Mouse (Mus musculus) thymus, postnatal 10 days (tissue): ENCODE measurements around the gene Trim29.

Experiments used
- DNase-seq, 2 experiments: peaks; one replicate each; pipeline ENCODE4 v3.0.0; 2021; ENCODE audit warnings: low spot score in 2 of 2

Gene Trim29

DNA sequence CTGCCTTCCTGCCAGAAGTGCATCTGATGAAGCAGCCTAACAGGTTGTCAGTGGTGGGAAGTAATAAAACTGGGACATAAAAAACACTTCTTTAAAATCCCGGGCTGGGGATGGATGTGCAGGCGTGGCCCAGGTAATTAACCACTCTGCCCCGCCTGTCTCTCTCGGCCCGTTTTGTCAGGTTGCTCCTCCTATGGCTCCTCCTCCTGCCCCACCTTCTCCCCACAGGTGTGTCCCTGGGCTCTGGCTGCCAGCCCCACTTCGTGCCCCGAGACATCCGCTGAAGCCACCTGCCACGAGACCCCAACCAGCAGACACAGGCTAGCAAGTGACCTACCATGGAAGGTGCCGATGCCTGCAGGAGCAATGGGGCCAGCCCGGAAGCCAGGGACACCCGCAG lies at the start of gene Trim29:
Gene Trim29 (plus strand): TSS at position 311 of the 400 bp plus-strand sequence.
- DNase-seq: no peak

- DNase-seq: no peak
Observed at GRCm38 (mm10) chr9:43261124-43261907, 49.3 kb upstream of the Trim29 start.

- no peak for DNase-seq
Observed at GRCm38 (mm10) chr9:43261941-43262340, 48.7 kb upstream of the Trim29 start.

DNA sequence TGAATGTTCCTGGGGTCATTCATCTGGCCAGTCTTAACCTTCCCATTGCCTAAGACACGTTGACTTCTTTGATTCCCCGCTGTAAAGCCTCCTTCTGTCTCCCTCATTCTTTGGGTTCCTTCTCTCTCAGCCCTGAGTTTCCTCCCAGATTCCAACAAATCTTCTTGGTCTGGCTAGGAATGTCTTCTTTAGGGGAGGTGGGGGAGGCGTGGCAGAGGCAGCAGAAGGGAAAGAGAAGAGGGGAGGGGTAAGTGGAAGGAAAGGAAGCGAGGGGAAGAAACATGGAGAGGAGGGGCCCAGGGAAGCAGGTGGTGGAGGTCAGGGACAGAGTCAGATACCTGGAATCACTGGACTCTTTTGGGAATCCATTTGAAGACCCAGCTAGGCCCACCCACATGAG lies 48.3 kb upstream of the Trim29 start:
- no peak for DNase-seq

DNA sequence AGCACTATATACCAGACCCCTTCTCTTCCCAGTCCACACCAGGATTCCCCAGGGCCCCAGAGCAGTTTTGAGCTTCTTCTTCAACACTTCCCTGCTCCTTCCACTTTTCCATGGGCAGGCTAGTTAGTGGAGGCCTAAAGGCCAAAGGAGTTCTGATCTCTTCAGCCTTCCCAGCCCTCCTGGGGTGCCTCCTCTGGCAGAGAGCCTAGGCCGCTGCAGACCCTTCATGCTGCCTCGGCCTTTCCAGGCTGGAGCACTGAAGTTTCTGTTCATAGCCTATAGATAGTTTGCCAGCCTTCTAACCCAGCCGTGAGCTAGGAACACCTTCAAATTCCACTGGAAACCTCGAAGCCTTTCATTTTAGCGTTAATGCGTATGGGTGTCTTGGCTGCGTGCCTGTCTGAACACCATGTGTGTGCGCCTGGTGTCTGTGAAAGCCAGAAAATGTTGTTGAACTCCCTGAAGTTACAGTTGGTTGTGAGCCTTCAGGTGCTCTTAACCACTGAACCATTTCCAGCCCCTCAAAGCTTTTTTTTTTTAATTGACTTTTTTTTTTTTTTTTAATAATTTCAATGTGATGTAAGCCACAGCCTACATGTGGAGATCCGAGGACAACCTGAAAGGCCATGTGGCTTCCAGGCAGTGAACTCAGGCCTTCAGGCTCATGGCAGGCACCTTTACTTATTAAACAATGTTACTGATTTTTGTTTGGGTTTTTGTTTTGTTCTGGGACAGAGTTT lies 47.7 kb upstream of the Trim29 start:
- DNase-seq: no peak

- DNase-seq: no peak
Observed at GRCm38 (mm10) chr9:43263946-43264451, 46.6 kb upstream of the Trim29 start.

GRCm38 (mm10) chr9:43265194-43265593 lies 45.5 kb upstream of the Trim29 start:
- DNase-seq: no peak

- peak; percentile 13 to 59 for DNase-seq
Observed at GRCm38 (mm10) chr9:43267357-43267756, 43.3 kb upstream of the Trim29 start.

GRCm38 (mm10) chr9:43269166-43269565 lies 41.5 kb upstream of the Trim29 start:
- DNase-seq: no peak

DNA sequence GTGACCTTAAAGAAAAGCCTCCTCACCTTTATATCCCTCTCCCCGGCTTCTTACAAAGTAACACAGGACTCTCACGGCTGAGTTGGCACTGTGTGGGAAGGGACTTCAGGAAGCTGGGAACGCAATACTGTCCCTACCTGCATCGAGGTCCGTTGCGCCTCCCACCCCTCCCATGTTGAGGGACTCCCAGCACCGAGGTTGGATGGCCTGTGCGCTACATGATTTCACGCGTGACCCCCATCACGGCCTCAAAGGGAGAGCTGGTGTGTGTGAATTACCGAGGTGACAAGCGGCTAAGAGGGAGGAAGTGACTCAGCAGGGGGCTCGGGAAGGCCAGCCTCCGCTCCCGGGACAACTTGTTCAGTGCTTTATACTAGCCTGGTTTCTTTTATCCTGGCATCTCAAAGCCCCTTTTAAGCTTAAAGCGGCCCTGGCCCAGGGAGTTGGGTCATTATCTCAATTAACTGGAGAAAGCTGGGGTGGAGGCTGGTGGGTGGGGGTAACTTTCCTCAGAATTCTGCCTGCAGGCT lies 39.9 kb upstream of the Trim29 start:
- no peak for DNase-seq

DNA sequence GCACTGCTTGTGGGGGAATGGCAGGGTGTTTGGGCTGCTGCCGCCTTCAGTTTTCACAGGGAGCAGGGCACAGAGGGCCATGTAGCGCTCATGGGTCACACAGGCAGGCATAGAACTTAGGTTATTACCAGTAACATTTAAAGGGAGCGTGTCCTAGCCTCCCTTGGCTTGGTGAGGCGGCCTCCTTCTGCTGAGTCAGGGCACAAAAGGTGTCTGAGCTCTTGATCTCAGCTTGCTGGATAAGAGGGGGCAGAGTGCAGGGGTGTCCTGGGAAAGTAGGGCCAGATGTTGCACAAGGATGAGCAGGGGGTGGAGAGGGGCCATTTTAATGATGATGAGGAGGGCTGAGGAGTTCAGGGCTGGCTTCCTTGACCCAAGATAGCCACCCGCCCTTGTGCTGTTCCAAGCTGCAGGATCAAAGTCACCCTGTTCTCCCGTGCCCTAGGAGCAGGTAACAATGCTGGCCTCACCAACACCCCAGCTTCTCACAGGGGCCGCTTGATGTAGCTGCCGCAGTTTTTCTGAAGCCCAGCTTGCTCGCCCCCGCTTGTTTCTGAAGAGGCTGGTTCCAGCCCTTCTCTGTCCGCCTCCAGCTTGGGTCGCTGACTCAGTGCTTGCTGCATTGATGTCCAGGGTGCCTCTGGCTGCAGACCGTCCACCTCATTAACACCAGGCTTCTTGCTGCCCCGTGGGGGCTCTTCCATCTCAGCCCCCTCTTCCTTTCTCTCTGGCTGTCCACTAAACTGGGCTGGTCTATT lies 38.7 kb upstream of the Trim29 start:
- DNase-seq: no peak

DNA sequence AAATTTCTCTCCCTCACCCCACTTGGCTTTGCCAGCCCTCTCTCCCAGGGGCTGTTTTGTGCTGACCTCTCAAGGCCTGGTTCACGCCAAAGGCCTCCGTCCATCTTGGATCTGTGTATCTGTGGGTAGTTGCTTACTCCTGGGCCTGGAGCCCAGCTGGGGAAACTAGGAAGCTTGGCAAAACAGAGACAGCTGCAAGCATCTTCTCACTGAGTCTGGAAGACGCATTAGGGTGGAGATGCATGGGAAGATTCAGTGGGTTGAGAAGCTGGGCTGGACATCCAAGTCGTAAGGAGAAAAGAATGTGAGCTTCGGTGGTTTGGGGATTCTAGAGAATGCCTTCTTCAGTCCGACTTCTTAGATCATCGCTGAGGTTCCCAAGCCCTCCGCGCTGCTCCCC lies 36.9 kb upstream of the Trim29 start:
- DNase-seq: no peak

DNA sequence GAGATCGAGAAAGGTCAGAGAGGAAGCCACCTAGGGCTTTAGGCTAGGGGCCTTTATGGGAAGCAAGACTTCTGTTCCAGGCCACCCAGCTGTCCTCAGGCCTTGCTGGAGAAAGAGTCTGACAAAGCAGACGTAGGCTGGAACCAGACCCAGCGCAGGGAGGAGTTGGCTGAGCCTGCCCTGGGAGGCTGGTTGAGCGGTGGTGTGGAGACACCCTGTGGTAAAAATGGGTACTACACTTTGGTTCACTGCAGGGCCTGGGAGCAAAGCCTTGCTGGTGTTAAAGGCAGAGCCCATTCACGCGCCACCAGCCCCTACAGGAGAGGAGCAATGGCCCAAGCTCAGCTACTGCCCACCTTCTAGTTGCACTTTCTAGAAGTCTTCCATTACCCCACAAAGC lies 26.4 kb upstream of the Trim29 start:
- peak; percentile 26 to 68 for DNase-seq

GRCm38 (mm10) chr9:43285281-43285680 lies 25.4 kb upstream of the Trim29 start:
- no peak for DNase-seq

- DNase-seq: peak; percentile 16 to 50
Observed at GRCm38 (mm10) chr9:43286870-43287269, 23.8 kb upstream of the Trim29 start.

GRCm38 (mm10) chr9:43293058-43293457 lies 17.6 kb upstream of the Trim29 start:
- no peak for DNase-seq

GRCm38 (mm10) chr9:43300394-43300793 lies 10.3 kb upstream of the Trim29 start:
- no peak for DNase-seq

DNA sequence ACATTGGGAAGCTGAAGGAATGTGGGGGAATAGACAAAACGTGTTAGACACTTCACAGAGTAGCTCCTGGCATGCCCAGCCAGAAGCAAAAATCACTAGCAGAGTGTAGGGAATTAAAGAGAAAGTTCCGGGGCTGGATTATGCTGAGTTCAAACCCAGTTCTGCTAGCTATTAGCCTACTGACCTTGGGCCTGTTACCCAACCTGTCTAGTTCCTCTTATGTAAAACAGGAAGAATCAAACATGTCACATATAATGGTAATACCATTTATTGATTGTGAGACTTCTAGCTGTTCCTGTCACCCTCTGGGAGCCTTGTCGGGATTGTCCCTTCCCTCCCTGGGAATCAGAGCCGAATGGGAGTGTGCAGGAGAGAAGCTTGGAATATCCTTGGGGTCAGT lies 7.7 kb upstream of the Trim29 start:
- no peak for DNase-seq

GRCm38 (mm10) chr9:43305882-43306281 lies 4.8 kb upstream of the Trim29 start:
- DNase-seq: no peak

- no peak for DNase-seq
Observed at GRCm38 (mm10) chr9:43309087-43309872, 1.4 kb upstream of the Trim29 start.

DNA sequence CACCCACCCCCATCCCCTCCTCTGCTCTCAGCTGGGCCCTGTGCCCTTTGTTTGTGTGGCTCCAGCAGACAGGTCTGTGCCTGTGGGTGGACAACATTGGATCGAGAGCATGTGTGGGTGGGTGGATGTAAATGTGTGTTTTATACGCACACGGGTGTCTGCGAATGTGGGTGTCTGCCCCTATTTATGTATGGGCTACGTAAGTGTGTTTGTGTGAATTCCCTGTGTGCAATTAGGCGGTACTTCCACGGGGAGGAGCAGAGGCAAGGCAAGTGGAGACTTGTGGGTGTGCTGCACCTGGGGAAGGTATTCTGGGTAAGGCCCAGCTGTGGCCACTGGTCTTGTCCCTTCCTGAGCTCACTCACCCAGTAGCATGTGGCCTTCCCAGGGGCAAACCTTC lies 1.5 kb downstream of the Trim29 start:
- DNase-seq: no peak
